Mouse (Mus musculus): ENCODE results near the gene Limd1. TPM values are rescaled to one million over a fixed set of nuclear protein-coding genes. Genes with fewer than 3 reads are reported as not detected.

Limd1 gene
- polyA plus RNA-seq, 1 experiment from 2014 or later: 49.0 TPM

GRCm38 (mm10) chr9:123508986-123509385, 30.5 kb downstream of the Limd1 start:
- H3K27me3 ChIP-seq (ENCODE audit: insufficient read depth, poor library complexity, severe bottlenecking): no peaks in the 10 kb centered on the region
- DNase-seq (ENCODE audit: low spot score): no peak
- no peak overlapping the region for H3K4me3 ChIP-seq
- H3K36me3 ChIP-seq: peaks cover 58% of the 10 kb centered on the region
- 91% methylated on average over 2 of the region's 2 CpGs for WGBS
- no peaks in the 10 kb centered on the region for H3K9me3 ChIP-seq
- no peaks in the 10 kb centered on the region for H3K4me1 ChIP-seq (replicated peaks)
- no peak overlapping the region for H3K27ac ChIP-seq

DNA sequence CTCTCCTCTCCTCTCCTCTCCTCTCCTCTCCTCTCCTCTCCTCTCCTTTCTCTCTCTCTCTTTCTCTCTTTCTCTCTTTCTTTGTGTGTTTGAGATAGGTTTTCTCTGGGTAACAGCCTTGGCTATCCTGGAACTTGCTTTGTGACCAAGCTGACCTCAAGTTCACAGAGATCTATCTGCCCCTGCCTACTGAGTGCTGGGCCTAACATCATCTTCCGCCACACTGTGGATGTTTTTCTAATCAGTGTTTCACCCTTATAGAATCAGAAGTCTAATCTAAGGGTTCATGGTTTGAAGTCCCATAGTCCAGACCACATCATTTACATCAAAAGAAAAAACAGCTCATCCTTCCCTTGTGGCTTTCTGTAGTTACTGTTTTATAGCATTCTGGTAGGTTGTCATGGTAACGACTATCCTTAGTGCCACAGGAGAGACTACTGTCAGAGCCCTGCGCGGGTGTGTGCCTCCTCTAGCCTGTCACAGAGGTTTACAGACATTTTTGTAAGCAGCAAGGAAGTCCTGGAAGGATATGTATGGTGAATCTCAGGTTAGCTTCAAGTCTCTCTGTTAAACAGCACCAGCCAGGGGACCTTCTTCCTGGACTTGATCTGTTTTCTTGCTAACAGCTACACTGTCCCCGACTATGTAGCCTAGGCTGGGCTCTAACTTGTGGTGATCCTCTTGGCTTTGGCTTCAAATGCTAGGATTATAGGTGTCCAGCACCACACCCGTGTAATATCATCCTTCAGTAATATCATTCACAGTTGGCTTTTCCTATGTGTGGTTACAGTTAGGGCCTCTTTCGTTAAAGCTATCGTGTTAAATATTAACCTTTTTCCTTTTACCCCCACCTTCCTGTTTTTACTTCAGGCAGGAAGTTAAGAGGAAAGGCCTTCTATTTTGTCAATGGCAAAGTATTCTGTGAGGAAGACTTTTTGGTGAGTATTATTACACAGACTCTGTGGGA, 31.4 kb downstream of the Limd1 start:
- Histone ChIP-seq H3K27me3 (ENCODE audit: insufficient read depth, poor library complexity, severe bottlenecking) (no peaks in the 10 kb centered on the region), H3K27ac (no peak overlapping the region), H3K4me3 (no peak overlapping the region), H3K4me1 (replicated peaks) (no peaks in the 10 kb centered on the region), H3K9me3 (no peaks in the 10 kb centered on the region), H3K36me3 (peaks cover 60% of the 10 kb centered on the region)
- 87% methylated on average over 8 of the region's 8 CpGs for WGBS
- DNase-seq (ENCODE audit: low spot score): no peak

DNA sequence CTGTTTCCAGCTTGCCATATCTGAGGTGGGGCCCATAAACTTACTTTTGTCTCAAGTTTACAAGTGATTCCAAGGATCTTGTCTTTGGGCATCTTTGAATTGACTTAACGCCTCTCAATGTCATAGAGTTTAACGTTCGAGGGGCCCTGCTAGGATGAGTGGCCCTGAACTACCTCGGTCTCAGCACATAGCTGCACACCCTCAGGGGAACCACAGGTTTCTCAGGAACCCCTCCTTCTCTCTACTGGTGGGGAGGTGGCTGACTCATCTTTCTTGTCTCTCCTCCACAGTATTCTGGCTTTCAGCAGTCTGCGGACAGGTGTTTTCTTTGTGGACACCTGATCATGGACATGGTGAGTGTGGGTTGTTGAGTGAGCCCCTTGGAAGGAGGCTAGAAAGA, 32.4 kb downstream of the Limd1 start:
- 97% methylated on average over 5 of the region's 5 CpGs for WGBS
- Histone ChIP-seq H3K9me3 (no peaks in the 10 kb centered on the region), H3K36me3 (peaks cover 56% of the 10 kb centered on the region), H3K27me3 (ENCODE audit: insufficient read depth, poor library complexity, severe bottlenecking) (no peaks in the 10 kb centered on the region), H3K4me3 (no peak overlapping the region), H3K27ac (no peak overlapping the region), H3K4me1 (replicated peaks) (no peaks in the 10 kb centered on the region)
- no peak for DNase-seq (ENCODE audit: low spot score)

DNA sequence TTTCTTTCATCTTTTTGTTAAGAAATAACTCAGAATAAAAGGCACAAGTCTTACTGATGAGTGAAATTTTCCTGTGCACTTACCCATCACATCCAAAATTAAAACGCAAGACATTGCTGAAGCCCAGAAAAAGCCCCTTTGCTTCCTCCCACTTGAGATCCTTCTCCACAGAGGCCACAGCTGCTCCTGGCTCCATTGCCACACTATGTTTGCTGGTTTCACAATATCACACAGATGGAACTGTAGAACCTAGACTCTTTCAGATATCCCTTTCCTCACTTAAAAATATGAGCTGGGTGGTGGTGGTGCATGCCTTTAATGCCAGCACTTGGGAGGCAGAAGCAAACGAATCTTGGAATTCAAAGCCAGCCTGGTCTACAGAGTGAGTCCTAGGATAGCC, 34.0 kb downstream of the Limd1 start:
- H3K4me3 ChIP-seq: no peak overlapping the region
- peaks cover 68% of the 10 kb centered on the region for H3K36me3 ChIP-seq
- no peak for DNase-seq (ENCODE audit: low spot score)
- no peaks in the 10 kb centered on the region for H3K27me3 ChIP-seq (ENCODE audit: insufficient read depth, poor library complexity, severe bottlenecking)
- WGBS: 83% methylated on average over 2 of the region's 2 CpGs
- H3K4me1 ChIP-seq (replicated peaks): no peaks in the 10 kb centered on the region
- no peaks in the 10 kb centered on the region for H3K9me3 ChIP-seq
- H3K27ac ChIP-seq: no peak overlapping the region

GRCm38 (mm10) chr9:123515087-123515486, 36.6 kb downstream of the Limd1 start:
- Histone ChIP-seq H3K36me3 (peaks cover 86% of the 10 kb centered on the region), H3K9me3 (no peaks in the 10 kb centered on the region), H3K27ac (no peak overlapping the region), H3K27me3 (ENCODE audit: insufficient read depth, poor library complexity, severe bottlenecking) (no peaks in the 10 kb centered on the region), H3K4me3 (no peak overlapping the region), H3K4me1 (replicated peaks) (no peaks in the 10 kb centered on the region)
- 93% methylated on average over 2 of the region's 2 CpGs for WGBS
- no peak for DNase-seq (ENCODE audit: low spot score)

DNA sequence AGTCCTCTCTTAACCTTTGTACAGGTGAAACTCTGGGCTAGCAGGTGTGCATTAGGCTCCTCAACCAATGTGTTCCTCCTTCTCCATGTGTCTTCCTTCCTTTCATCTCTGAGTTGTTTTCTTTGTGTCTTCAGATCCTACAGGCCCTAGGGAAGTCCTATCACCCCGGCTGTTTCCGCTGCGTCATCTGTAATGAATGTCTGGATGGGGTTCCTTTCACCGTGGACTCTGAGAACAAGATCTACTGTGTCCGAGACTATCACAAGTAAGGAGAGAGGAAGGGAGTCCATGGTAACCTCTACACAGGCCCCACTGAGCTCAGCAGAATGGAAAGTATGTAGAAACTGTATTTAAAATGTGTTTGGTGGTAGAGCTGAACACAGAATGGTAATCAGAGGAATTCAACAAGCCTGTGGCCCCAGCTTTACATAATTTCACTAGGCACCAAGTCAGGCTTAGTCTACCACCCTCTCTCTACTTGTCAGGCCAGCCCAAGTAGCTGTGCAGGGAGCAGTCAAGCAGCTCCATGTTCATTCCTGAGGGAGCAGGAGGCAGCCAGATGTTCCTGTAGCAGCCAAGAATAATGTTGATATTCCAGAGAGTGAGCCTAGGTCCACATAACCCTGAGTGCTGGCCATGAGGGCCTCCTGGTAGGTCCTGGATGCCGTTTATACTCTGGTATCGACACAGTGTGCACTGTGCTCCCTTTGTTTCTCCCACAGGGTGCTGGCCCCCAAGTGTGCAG, 38.3 kb downstream of the Limd1 start:
- Histone ChIP-seq H3K4me1 (replicated peaks) (no peaks in the 10 kb centered on the region), H3K4me3 (no peak overlapping the region), H3K27ac (no peak overlapping the region), H3K36me3 (peaks cover 80% of the 10 kb centered on the region), H3K27me3 (ENCODE audit: insufficient read depth, poor library complexity, severe bottlenecking) (no peaks in the 10 kb centered on the region), H3K9me3 (no peaks in the 10 kb centered on the region)
- DNase-seq (ENCODE audit: low spot score): no peak
- WGBS: 91% methylated on average over 7 of the region's 7 CpGs

- H3K4me1 ChIP-seq (replicated peaks): no peaks in the 10 kb centered on the region
- WGBS: 90% methylated on average over 13 of the region's 13 CpGs
- peaks cover 60% of the 10 kb centered on the region for H3K36me3 ChIP-seq
- no peaks in the 10 kb centered on the region for H3K27me3 ChIP-seq (ENCODE audit: insufficient read depth, poor library complexity, severe bottlenecking)
- no peak for DNase-seq (ENCODE audit: low spot score)
- no peak overlapping the region for H3K27ac ChIP-seq
- no peaks in the 10 kb centered on the region for H3K9me3 ChIP-seq
- H3K4me3 ChIP-seq: no peak overlapping the region
These were observed 40.7 kb downstream of the Limd1 start for GRCm38 (mm10) chr9:123518969-123519894.

DNA sequence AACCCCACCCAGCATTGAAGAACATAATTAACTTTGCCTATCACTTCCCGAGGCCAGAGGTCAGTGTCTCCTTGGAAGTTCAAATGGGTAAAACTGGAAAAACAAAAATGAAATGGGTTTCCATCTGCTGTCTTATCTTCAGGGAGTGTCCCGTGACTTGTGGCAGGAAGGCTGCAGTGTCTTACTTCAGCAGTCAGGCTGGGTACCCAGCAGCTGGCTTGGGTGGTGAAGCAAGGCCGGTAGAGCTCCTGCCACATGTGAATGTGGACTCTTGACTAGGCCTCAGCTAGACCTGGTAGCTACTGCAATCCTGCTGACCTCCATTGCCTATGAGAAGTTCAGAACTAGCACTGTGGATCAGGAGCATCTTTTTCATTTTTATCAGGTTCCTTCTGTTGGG, 42.2 kb downstream of the Limd1 start:
- H3K27me3 ChIP-seq (ENCODE audit: insufficient read depth, poor library complexity, severe bottlenecking): no peaks in the 10 kb centered on the region
- no peak overlapping the region for H3K4me3 ChIP-seq
- H3K27ac ChIP-seq: no peak overlapping the region
- WGBS: 81% methylated on average over 3 of the region's 3 CpGs
- H3K4me1 ChIP-seq (replicated peaks): no peaks in the 10 kb centered on the region
- no peak for DNase-seq (ENCODE audit: low spot score)
- no peaks in the 10 kb centered on the region for H3K9me3 ChIP-seq
- peaks cover 55% of the 10 kb centered on the region for H3K36me3 ChIP-seq

DNA sequence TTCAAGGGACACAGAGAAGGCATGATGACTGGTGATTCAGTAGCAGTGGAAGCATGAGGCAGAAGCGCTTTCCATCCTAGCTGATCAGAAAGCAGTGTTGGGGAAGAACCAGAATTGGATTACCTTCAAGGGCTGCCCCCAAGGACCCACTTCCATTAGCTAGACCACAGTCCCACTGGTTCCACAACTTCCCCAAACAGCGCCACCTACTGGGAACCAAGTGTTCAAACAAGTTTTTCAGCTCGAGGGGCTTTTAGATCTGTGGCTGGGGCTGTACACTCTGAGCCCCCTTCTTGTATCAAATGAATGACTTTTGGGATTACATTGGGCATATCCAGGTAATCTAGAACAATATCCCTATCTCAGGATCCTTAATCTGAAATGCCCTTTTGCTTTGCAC, 45.2 kb downstream of the Limd1 start:
- Histone ChIP-seq H3K27me3 (ENCODE audit: insufficient read depth, poor library complexity, severe bottlenecking) (no peaks in the 10 kb centered on the region), H3K9me3 (no peaks in the 10 kb centered on the region), H3K36me3 (peaks cover 25% of the 10 kb centered on the region), H3K4me1 (replicated peaks) (peaks cover 9% of the 10 kb centered on the region), H3K27ac (no peak overlapping the region), H3K4me3 (no peak overlapping the region)
- WGBS: 29% methylated on average over 3 of the region's 3 CpGs
- DNase-seq (ENCODE audit: low spot score): peak; percentile 38

- Histone ChIP-seq H3K4me3 (no peak overlapping the region), H3K4me1 (replicated peaks) (peaks cover 11% of the 10 kb centered on the region), H3K27ac (no peak overlapping the region), H3K36me3 (peaks cover 11% of the 10 kb centered on the region), H3K9me3 (no peaks in the 10 kb centered on the region), H3K27me3 (ENCODE audit: insufficient read depth, poor library complexity, severe bottlenecking) (no peaks in the 10 kb centered on the region)
- WGBS: 0% methylated on average over 1 of the region's 1 CpGs
- peak; percentile 47 for DNase-seq (ENCODE audit: low spot score)
These were observed 46.6 kb downstream of the Limd1 start for GRCm38 (mm10) chr9:123525095-123525494.

- Histone ChIP-seq H3K4me1 (replicated peaks) (peaks cover 24% of the 10 kb centered on the region), H3K27me3 (ENCODE audit: insufficient read depth, poor library complexity, severe bottlenecking) (no peaks in the 10 kb centered on the region), H3K27ac (no peak overlapping the region), H3K9me3 (no peaks in the 10 kb centered on the region), H3K4me3 (no peak overlapping the region), H3K36me3 (no peaks in the 10 kb centered on the region)
- 78% methylated on average over 5 of the region's 5 CpGs for WGBS
- no peak for DNase-seq (ENCODE audit: low spot score)
These were observed 48.0 kb downstream of the Limd1 start for GRCm38 (mm10) chr9:123526502-123526901.

GRCm38 (mm10) chr9:123528087-123528925, 49.8 kb downstream of the Limd1 start:
- H3K36me3 ChIP-seq: no peaks in the 10 kb centered on the region
- peaks cover 25% of the 10 kb centered on the region for H3K4me1 ChIP-seq (replicated peaks)
- no peak for DNase-seq (ENCODE audit: low spot score)
- no peaks in the 10 kb centered on the region for H3K27me3 ChIP-seq (ENCODE audit: insufficient read depth, poor library complexity, severe bottlenecking)
- 32% methylated on average over 6 of the region's 6 CpGs for WGBS
- peak overlapping the region; percentile 89 for H3K4me3 ChIP-seq
- H3K9me3 ChIP-seq: no peaks in the 10 kb centered on the region
- peak overlapping the region; percentile 85 for H3K27ac ChIP-seq

Measured in hindbrain, embryonic 10.5 days (tissue).